Mouse (Mus musculus) midbrain, postnatal 0 days (tissue): ENCODE results near the gene B4galnt4. TPM values are rescaled to one million over a fixed set of nuclear protein-coding genes. Genes with fewer than 3 reads are reported as not detected.

Experiments
- ATAC-seq: fragments of 200-750 bp; cut with Nextera tagmentation; 2 replicates; pipeline ENCODE4 v1.8.0; 2017; ENCODE audit warnings: moderate number of reproducible peaks, mild to moderate bottlenecking, moderate TSS enrichment, moderate library complexity; ENCODE audit not compliant: low FRiP score
- DNase-seq: peaks from one replicate; pipeline ENCODE4 v3.0.0-alpha.2; 2015; ENCODE audit warnings: low spot score
- H3K27ac ChIP-seq: fragments of 300-500 bp; sonication (generic); 2 replicates; pipeline ENCODE4 v1.5.1; 2014; ENCODE audit warnings: low read depth, mild to moderate bottlenecking, low read length, mixed read lengths
- H3K27me3 ChIP-seq: fragments of 300-500 bp; sonication (generic); 2 replicates; pipeline ENCODE4 v1.6.1; 2014; ENCODE audit warnings: low read length, control low read depth, mixed read lengths; ENCODE audit not compliant: insufficient read depth
- H3K36me3 ChIP-seq: fragments of 300-500 bp; sonication (generic); 2 replicates; pipeline ENCODE4 v1.6.1; 2014; ENCODE audit warnings: low read length, control low read depth, mixed read lengths; ENCODE audit not compliant: insufficient read depth
- H3K4me1 ChIP-seq: fragments of 300-500 bp; sonication (generic); 2 replicates; pipeline ENCODE4 v1.6.1; 2014; ENCODE audit warnings: mild to moderate bottlenecking, control low read depth, antibody characterized with exemption, low read length, mixed read lengths; ENCODE audit not compliant: insufficient read depth
- H3K4me2 ChIP-seq: fragments of 300-500 bp; sonication (generic); 2 replicates; pipeline ENCODE4 v1.6.1; 2014; ENCODE audit warnings: low read depth, mild to moderate bottlenecking, low read length, mixed read lengths; ENCODE audit not compliant: poor library complexity, severe bottlenecking
- H3K4me3 ChIP-seq: fragments of 300-500 bp; sonication (generic); 2 replicates; pipeline ENCODE4 v1.5.1; 2014; ENCODE audit warnings: low read depth, mild to moderate bottlenecking, low read length, moderate library complexity
- H3K9ac ChIP-seq: fragments of 300-500 bp; sonication (generic); replicated peaks from 2 replicates; pipeline ENCODE4 v1.6.1; 2014; ENCODE audit warnings: mild to moderate bottlenecking, low read length, moderate library complexity, mixed read lengths; ENCODE audit not compliant: poor library complexity, severe bottlenecking
- H3K9me3 ChIP-seq: fragments of 300-500 bp; sonication (generic); 2 replicates; pipeline ENCODE4 v1.6.1; 2016; ENCODE audit warnings: low read length, control low read depth
- CTCF ChIP-seq: IDR thresholded peaks from 2 replicates; pipeline ENCODE4 v1.5.1; 2016; ENCODE audit warnings: antibody characterized with exemption, mild to moderate bottlenecking
- WGBS: fragments of 180-500 bp; shearing (Covaris S2); extraction: QIAGEN DNeasy Blood & Tissue Kit; methylation state at CpG from one replicate; pipeline ENCODE4 v1.1.7; 2014; 5-methylcytosine and 5-hydroxymethylcytosine counted together
- polyA plus RNA-seq: library from polyadenylated mRNA; unstranded; fragments of >200 nt; fragmentation: Nextera tagmentation; extraction: Ambion mirVana; gene quantifications from 2 replicates; pipeline ENCODE4 v1.2.1, GENCODE M21; 2015
- total RNA-seq: library from RNA; depleted of rRNA; stranded (reverse); fragments of >200 nt; gene quantifications from 2 replicates; pipeline ENCODE4 v1.2.3, GENCODE M21; 2014

B4galnt4 gene
- total and polyA plus RNA-seq, 2 experiments from 2014 or later, result 53.9 to 133 TPM

- no peak for DNase-seq
- TF ChIP-seq CTCF, result no peak
- H3K4me3 ChIP-seq, result no peak overlapping the region
- 91% methylated on average over 3 of the region's 3 CpGs for WGBS
- H3K4me1 ChIP-seq, result peaks cover 14% of the 10 kb centered on the region
- H3K4me2 ChIP-seq, result no peak overlapping the region
- peaks cover 46% of the 10 kb centered on the region for H3K36me3 ChIP-seq
- no peak for ATAC-seq
- H3K27me3 ChIP-seq, result no peaks in the 10 kb centered on the region
- H3K27ac ChIP-seq, result no peak overlapping the region
- no peaks in the 10 kb centered on the region for H3K9me3 ChIP-seq
- H3K9ac ChIP-seq, result no peak overlapping the region
Observed at GRCm38 (mm10) chr7:141063353-141063752, 2.4 kb downstream of the B4galnt4 start.

DNA sequence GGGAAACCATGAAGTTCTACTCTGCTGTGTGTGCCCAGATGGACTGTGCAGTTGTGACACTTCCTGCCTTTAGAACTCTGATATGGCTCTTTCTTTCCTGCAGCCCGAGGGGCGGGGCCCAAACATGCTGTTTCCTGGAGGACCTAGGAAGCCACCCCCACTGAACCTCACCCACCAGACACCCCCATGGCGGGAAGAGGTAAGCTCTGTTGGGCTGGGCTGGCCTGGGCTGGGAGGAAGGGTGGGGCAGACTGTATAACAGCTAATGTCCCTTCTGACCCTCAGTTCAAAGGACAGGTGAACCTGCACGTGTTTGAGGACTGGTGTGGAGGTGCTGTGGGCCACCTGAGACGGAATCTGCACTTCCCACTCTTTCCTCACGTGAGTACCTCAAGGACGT lies 3.3 kb downstream of the B4galnt4 start:
- DNase-seq, result no peak
- H3K9me3 ChIP-seq, result no peaks in the 10 kb centered on the region
- no peak overlapping the region for H3K9ac ChIP-seq
- no peak for TF ChIP-seq CTCF
- no peak overlapping the region for H3K4me3 ChIP-seq
- H3K36me3 ChIP-seq, result peaks cover 48% of the 10 kb centered on the region
- H3K27ac ChIP-seq, result no peak overlapping the region
- no peak for ATAC-seq
- H3K4me2 ChIP-seq, result no peak overlapping the region
- H3K4me1 ChIP-seq, result peaks cover 14% of the 10 kb centered on the region
- WGBS, result 80% methylated on average over 6 of the region's 7 CpGs
- H3K27me3 ChIP-seq, result no peaks in the 10 kb centered on the region

GRCm38 (mm10) chr7:141064576-141064975 lies 3.7 kb downstream of the B4galnt4 start:
- no peak for DNase-seq
- peaks cover 12% of the 10 kb centered on the region for H3K4me1 ChIP-seq
- no peaks in the 10 kb centered on the region for H3K9me3 ChIP-seq
- no peak for TF ChIP-seq CTCF
- WGBS, result 92% methylated on average over 7 of the region's 7 CpGs
- peaks cover 48% of the 10 kb centered on the region for H3K36me3 ChIP-seq
- H3K27me3 ChIP-seq, result no peaks in the 10 kb centered on the region
- no peak overlapping the region for H3K4me3 ChIP-seq
- ATAC-seq, result no peak
- no peak overlapping the region for H3K4me2 ChIP-seq
- H3K9ac ChIP-seq, result no peak overlapping the region
- H3K27ac ChIP-seq, result no peak overlapping the region

GRCm38 (mm10) chr7:141068351-141068750 lies 7.4 kb downstream of the B4galnt4 start:
- peaks cover 48% of the 10 kb centered on the region for H3K36me3 ChIP-seq
- 83% methylated on average over 19 of the region's 19 CpGs for WGBS
- H3K4me2 ChIP-seq, result no peak overlapping the region
- H3K27ac ChIP-seq, result no peak overlapping the region
- no peak for TF ChIP-seq CTCF
- H3K4me3 ChIP-seq, result no peak overlapping the region
- no peaks in the 10 kb centered on the region for H3K27me3 ChIP-seq
- no peaks in the 10 kb centered on the region for H3K9me3 ChIP-seq
- no peak for ATAC-seq
- peaks cover 7% of the 10 kb centered on the region; the same call in 1 of the 2 replicates for H3K4me1 ChIP-seq
- DNase-seq, result no peak
- no peak overlapping the region for H3K9ac ChIP-seq

DNA sequence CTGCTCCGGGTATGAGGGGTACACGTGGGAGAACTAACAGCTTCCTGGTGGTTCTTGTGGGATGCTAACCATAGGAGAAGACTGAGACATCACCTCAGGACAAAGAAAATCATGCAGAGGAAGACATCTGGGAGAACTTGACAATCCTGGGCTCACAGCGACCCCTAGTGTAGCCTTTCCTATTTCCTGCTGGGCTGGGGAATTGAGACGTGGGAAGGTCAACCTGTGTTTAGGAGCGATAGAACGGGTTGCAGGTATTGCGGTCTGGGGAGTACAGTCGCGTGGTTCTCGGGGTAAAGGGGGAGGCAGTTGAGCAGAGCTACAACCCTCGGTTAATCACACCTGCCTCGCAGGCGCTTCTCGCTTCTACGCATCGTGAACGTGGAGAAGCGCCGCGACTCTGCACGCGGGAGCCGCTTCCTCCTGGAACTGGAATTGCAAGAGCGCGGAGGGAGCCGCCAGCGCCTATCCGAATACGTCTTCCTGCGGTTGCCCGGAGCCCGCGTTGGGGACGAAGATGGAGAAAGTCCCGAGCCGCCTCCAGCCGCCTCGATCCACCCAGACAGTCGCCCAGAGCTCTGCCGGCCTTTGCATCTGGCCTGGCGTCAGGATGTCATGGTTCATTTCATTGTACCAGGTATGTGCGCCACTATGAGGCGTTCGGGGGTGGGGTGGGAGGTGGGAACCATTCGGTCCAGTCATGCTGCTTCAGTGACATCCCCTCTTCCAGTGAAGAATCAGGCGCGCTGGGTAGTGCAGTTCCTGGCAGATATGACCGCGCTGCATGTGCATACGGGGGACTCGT lies 9.4 kb downstream of the B4galnt4 start:
- peaks cover 7% of the 10 kb centered on the region; the same call in 1 of the 2 replicates for H3K4me1 ChIP-seq

DNA sequence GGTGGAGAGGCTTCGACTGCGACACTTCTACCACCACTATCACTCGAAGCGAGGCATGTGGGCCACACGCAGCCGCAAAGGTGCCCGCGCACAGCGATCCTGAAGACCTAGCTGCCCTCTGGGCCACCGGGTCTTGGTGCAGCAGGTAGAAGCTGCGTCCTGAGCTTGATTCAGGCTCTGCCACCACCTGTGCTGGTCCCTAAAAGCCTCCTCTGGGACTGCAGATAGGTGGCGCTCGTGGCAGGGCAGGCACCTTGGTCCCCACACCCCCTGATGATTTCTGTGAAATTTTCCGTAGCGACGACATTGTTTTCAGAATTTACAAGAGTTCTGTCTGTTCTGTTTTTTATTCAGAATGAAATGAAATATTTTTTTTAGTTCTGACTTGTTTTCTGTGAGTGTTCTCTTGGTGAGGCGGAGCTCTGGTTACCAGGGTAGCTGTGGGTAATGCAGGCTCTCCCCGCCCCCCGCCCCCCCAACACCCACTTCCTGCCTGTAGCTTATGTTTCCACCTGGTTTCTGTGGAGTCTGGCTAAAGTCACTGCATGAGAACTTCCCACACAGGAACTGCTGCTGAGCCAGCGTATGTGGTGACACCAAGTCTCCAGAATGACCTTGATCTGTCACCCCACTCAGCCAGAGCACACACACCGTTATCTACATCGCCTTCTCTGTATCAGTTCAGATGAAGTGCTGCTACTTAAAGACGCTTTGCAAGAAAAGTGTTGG lies 11.3 kb downstream of the B4galnt4 start:
- 0 out of 2 replicates have a peak overlapping the region, but pooled peaks have one; percentile 8 for H3K9ac ChIP-seq
- H3K27me3 ChIP-seq, result no peaks in the 10 kb centered on the region
- H3K36me3 ChIP-seq, result peaks cover 14% of the 10 kb centered on the region; the same call in 1 of the 2 replicates
- no peak overlapping the region for H3K4me3 ChIP-seq
- DNase-seq (no peak), ATAC-seq (no peak)
- WGBS, result 40% methylated on average over 23 of the region's 23 CpGs
- H3K4me1 ChIP-seq, result peaks cover 7% of the 10 kb centered on the region; the same call in 1 of the 2 replicates
- H3K4me2 ChIP-seq, result peak overlapping the region; percentile 9; the same call in 1 of the 2 replicates
- no peaks in the 10 kb centered on the region for H3K9me3 ChIP-seq
- peak; percentile 67 for TF ChIP-seq CTCF
- H3K27ac ChIP-seq, result no peak overlapping the region

More for the DNA sequence above, 9.4 kb downstream of the B4galnt4 start:
- WGBS, result under 1% methylated on average over 51 of the region's 51 CpGs
- peak overlapping the region; percentile 92 for H3K27ac ChIP-seq
- TF ChIP-seq CTCF, result peak; percentile 91
- ATAC-seq, result peak; percentile 74
- peaks cover 30% of the 10 kb centered on the region for H3K36me3 ChIP-seq
- peak overlapping the region; percentile 59 for H3K9ac ChIP-seq
- peak; percentile 90 for DNase-seq
- no peaks in the 10 kb centered on the region for H3K27me3 ChIP-seq
- H3K9me3 ChIP-seq, result no peaks in the 10 kb centered on the region
- H3K4me3 ChIP-seq, result peak overlapping the region; percentile 36
- peak overlapping the region; percentile 66 for H3K4me2 ChIP-seq
